Mouse (Mus musculus) testis, adult 2 months (tissue): Measurements from ENCODE around the gene Sema3c.

Experiments
- CTCF ChIP-seq: fragments of 200-500 bp; IDR thresholded peaks from 2 replicates; pipeline ENCODE4 v1.5.1; 2012; ENCODE audit warnings: low read depth, mild to moderate bottlenecking, inconsistent platforms, low read length, moderate library complexity; ENCODE audit not compliant: control insufficient read depth, insufficient read depth, insufficient replicate concordance
- POLR2A ChIP-seq: fragments of 200-500 bp; IDR thresholded peaks from 2 replicates; pipeline ENCODE4 v1.6.1; 2012; ENCODE audit warnings: low read depth, mild to moderate bottlenecking, inconsistent platforms, low read length, moderate library complexity; ENCODE audit not compliant: control insufficient read depth

- TF ChIP-seq POLR2A = no peak
- no peak for TF ChIP-seq CTCF
These were observed 30.9 kb upstream of the Sema3c start for GRCm38 (mm10) chr5:17543141-17543540.
